Mouse (Mus musculus): Measurements from ENCODE around the gene Ccdc154.

GRCm38 (mm10) chr17:25165970-25166671 is 3.9 kb downstream of the Ccdc154 start:
- no peak for TF ChIP-seq CTCF (IDR thresholded peaks at IDR 0.05; ENCODE audit: borderline replicate concordance, extremely low read depth, insufficient read depth, insufficient read length)
- no peak for TF ChIP-seq POLR2A (IDR thresholded peaks at IDR 0.05; ENCODE audit: borderline replicate concordance, extremely low read depth, insufficient read depth, insufficient read length, poor library complexity, severe bottlenecking)
